Mouse (Mus musculus): ENCODE data around the gene Arhgap15. TPM values are rescaled to one million over a fixed set of nuclear protein-coding genes. Genes with fewer than 3 reads are reported as not detected.

The Arhgap15 gene
- total RNA-seq, 2 experiments from 2014 or later, result 2.2 to 2.7 TPM

- no peak for DNase-seq (ENCODE audit: low spot score in 2 of 2)
Measured at GRCm38 (mm10) chr2:44411660-44412059, 663.0 kb downstream of the Arhgap15 start.

GRCm38 (mm10) chr2:44416331-44416730, 667.7 kb downstream of the Arhgap15 start:
- no peak for DNase-seq (ENCODE audit: low spot score in 2 of 2)

GRCm38 (mm10) chr2:44419547-44420225, 671.1 kb downstream of the Arhgap15 start:
- DNase-seq (ENCODE audit: low spot score in 2 of 2), result no peak

GRCm38 (mm10) chr2:44430521-44430920, 681.9 kb downstream of the Arhgap15 start:
- no peak for DNase-seq (ENCODE audit: low spot score in 2 of 2)

- no peak for DNase-seq (ENCODE audit: low spot score in 2 of 2)
Measured at GRCm38 (mm10) chr2:44436652-44437051, 688.0 kb downstream of the Arhgap15 start.

- DNase-seq (ENCODE audit: low spot score in 2 of 2), result no peak
Measured at GRCm38 (mm10) chr2:44437496-44438057, 689.0 kb downstream of the Arhgap15 start.

- DNase-seq (ENCODE audit: low spot score in 2 of 2), result no peak
Measured at GRCm38 (mm10) chr2:44438070-44438469, 689.4 kb downstream of the Arhgap15 start.

GRCm38 (mm10) chr2:44444938-44445337, 696.3 kb downstream of the Arhgap15 start:
- DNase-seq (ENCODE audit: low spot score in 2 of 2), result no peak

Other genes with a start within 250 kb of the Arhgap15 start
- under 1 TPM; 0.20 to 0.26 TPM for gene Kynu, start 193.5 kb upstream of the Arhgap15 start, total RNA-seq (2021)